Comparison of ENCODE assay signal across 21 mouse cellular contexts in genomic region chr2:154650404-154650803, GRCm38 (mm10). TPM values are rescaled to one million over a fixed set of nuclear protein-coding genes. Genes with fewer than 3 reads are reported as not detected.
DNase-seq lines count a peak whose midpoint lies in the region; ATAC-seq and TF ChIP-seq lines count a peak whose summit lies in the region.
"Had no signal": no experiment of that assay in that cellular context is flagged by ENCODE, and none has a peak within 500 bp of the region (broad histone marks: within the 10 kb centered on the region; RNA-seq: fewer than 3 reads in every experiment).

No protein-coding gene starts in this region.

- DNase-seq in hindbrain, postnatal 0 days (ENCODE audit: low spot score) = no peak
- DNase-seq in liver, embryonic 14.5 days (ENCODE audit: low read depth in 3 of 3, low spot score in 3 of 3) = no peak
- no peak for DNase-seq in liver
- no peak for DNase-seq in MEL (ENCODE audit: low read depth, low spot score)
- no peak for DNase-seq in left cerebral cortex, adult 18-20 months (ENCODE audit: low spot score in 2 of 2)
- DNase-seq in thymus, postnatal 4 days = no peak
- DNase-seq: cerebellum, adult 8-10 months; gastrocnemius, adult 2 months; heart, postnatal 4 days; left cerebral cortex, postnatal 4 days; liver, embryonic 13.5 days; thymus, adult 2 months had no signal

- TF ChIP-seq CTCF in hindbrain, postnatal 0 days (IDR thresholded peaks at IDR 0.05; ENCODE audit: low read depth) = 0 out of 2 replicates have a peak, but pooled peaks have one; percentile 12
- peak; percentile 28; the same call in 1 of the 2 replicates for TF ChIP-seq CTCF in liver, embryonic 14.5 days (IDR thresholded peaks at IDR 0.05; ENCODE audit: low read depth)
- TF ChIP-seq CTCF in MEL (IDR thresholded peaks at IDR 0.05 in 2 of 3, conservative IDR thresholded peaks at IDR 0.05 in 1 of 3; ENCODE audit: control insufficient read depth in 1 of 3, insufficient read depth in 1 of 3, low read depth in 2 of 3, low read length in 3 of 3, poor library complexity in 1 of 3, severe bottlenecking in 1 of 3) = peak; percentile 7 to 25 (median 8); a peak in 3 of 6 replicates

- H3K9ac ChIP-seq in hindbrain, postnatal 0 days (replicated peaks; ENCODE audit: low read length) = no peak overlapping the region
- no peak overlapping the region for H3K9ac ChIP-seq in hindbrain, embryonic 13.5 days
- no peak overlapping the region for H3K9ac ChIP-seq in liver, embryonic 14.5 days (replicated peaks)
- H3K9ac ChIP-seq in MEL (ENCODE audit: control insufficient read depth, low read depth, low read length, poor library complexity, severe bottlenecking) = no peak overlapping the region
- no peak overlapping the region for H3K9ac ChIP-seq in intestine, embryonic 16.5 days (ENCODE audit: low read depth, low read length)
- H3K9ac ChIP-seq: liver, embryonic 13.5 days; midbrain, embryonic 13.5 days; neural tube, embryonic 15.5 days had no signal

- H3K4me1 ChIP-seq in hindbrain, postnatal 0 days (ENCODE audit: insufficient read depth, low read length) = no peaks in the 10 kb centered on the region
- H3K4me1 ChIP-seq in hindbrain, embryonic 13.5 days (replicated peaks) = no peaks in the 10 kb centered on the region
- H3K4me1 ChIP-seq in liver, embryonic 14.5 days (replicated peaks; ENCODE audit: control insufficient read depth in 2 of 2, insufficient read depth in 2 of 2, low read length in 1 of 2) = 0 out of 4 replicates have a peak, but pooled peaks cover 0 to 3% of the 10 kb centered on the region in 2 experiments
- H3K4me1 ChIP-seq in MEL (ENCODE audit: control insufficient read depth in 1 of 2, insufficient read depth in 2 of 2, low read length in 2 of 2) = no peaks in the 10 kb centered on the region
- no peaks in the 10 kb centered on the region for H3K4me1 ChIP-seq in intestine, embryonic 16.5 days (ENCODE audit: control insufficient read depth, insufficient read depth, low read length)
- H3K4me1 ChIP-seq: neural tube, embryonic 15.5 days had no signal

- peaks cover 8% of the 10 kb centered on the region; the same call in 1 of the 2 replicates for H3K36me3 ChIP-seq in hindbrain, postnatal 0 days (ENCODE audit: insufficient read depth, low read length)
- H3K36me3 ChIP-seq in hindbrain, embryonic 13.5 days = peaks cover 14% of the 10 kb centered on the region
- H3K36me3 ChIP-seq in liver, embryonic 14.5 days (replicated peaks; ENCODE audit: control insufficient read depth, insufficient read depth, low read depth) = no peaks in the 10 kb centered on the region; the same call in 1 of the 2 replicates
- H3K36me3 ChIP-seq in MEL (ENCODE audit: control insufficient read depth in 1 of 2, insufficient read depth in 2 of 2, low read length in 2 of 2) = no peaks in the 10 kb centered on the region
- no peaks in the 10 kb centered on the region for H3K36me3 ChIP-seq in intestine, embryonic 16.5 days (ENCODE audit: control insufficient read depth, insufficient read depth, low read length)

- WGBS in hindbrain, postnatal 0 days = 76% methylated on average over 3 of the region's 3 CpGs
- WGBS in hindbrain, embryonic 13.5 days = 78% methylated on average over 3 of the region's 3 CpGs
- 71% methylated on average over 3 of the region's 3 CpGs for WGBS in liver, embryonic 14.5 days (ENCODE audit: insufficient replicate concordance)
- 79% methylated on average over 3 of the region's 3 CpGs for WGBS in intestine, embryonic 16.5 days

- H3K9me3 ChIP-seq in hindbrain, postnatal 0 days (ENCODE audit: low read length) = no peaks in the 10 kb centered on the region
- H3K9me3 ChIP-seq in hindbrain, embryonic 13.5 days = no peaks in the 10 kb centered on the region
- no peaks in the 10 kb centered on the region for H3K9me3 ChIP-seq in liver, embryonic 14.5 days (ENCODE audit: control insufficient read depth, low read length)
- no peaks in the 10 kb centered on the region for H3K9me3 ChIP-seq in MEL (replicated peaks; ENCODE audit: insufficient read depth, low read length)
- no peaks in the 10 kb centered on the region; the same call in 1 of the 2 replicates for H3K9me3 ChIP-seq in intestine, embryonic 16.5 days (ENCODE audit: control insufficient read depth, low read length)
- H3K9me3 ChIP-seq: liver, embryonic 13.5 days; midbrain, embryonic 13.5 days; neural tube, embryonic 15.5 days had no signal

- H3K27ac ChIP-seq in hindbrain, postnatal 0 days = no peak overlapping the region
- H3K27ac ChIP-seq in hindbrain, embryonic 13.5 days = no peak overlapping the region
- H3K27ac ChIP-seq in liver, embryonic 14.5 days = no peak overlapping the region
- H3K27ac ChIP-seq in MEL (ENCODE audit: control insufficient read depth, low read depth, low read length) = no peak overlapping the region
- peak overlapping the region; percentile 65; the same call in 1 of the 2 replicates for H3K27ac ChIP-seq in intestine, embryonic 16.5 days (ENCODE audit: low read length)
- H3K27ac ChIP-seq: gastrocnemius, adult 2 months; layer of hippocampus, adult 2 months; liver, embryonic 13.5 days; midbrain, embryonic 13.5 days; neural tube, embryonic 15.5 days had no signal

- TF ChIP-seq POLR2A in MEL (IDR thresholded peaks at IDR 0.05; ENCODE audit: control insufficient read depth in 1 of 2, insufficient read depth in 1 of 2, low read depth in 1 of 2, low read length in 2 of 2, poor library complexity in 1 of 2) = no peak

- no peak; the same call in 1 of the 2 replicates for TF ChIP-seq RAD21 in MEL (IDR thresholded peaks at IDR 0.05; ENCODE audit: low read depth, low read length)

- no peak overlapping the region for H3K4me2 ChIP-seq in hindbrain, postnatal 0 days (ENCODE audit: low read depth, low read length)
- no peak overlapping the region for H3K4me2 ChIP-seq in hindbrain, embryonic 13.5 days
- H3K4me2 ChIP-seq in liver, embryonic 14.5 days (ENCODE audit: low read depth) = no peak overlapping the region
- H3K4me2 ChIP-seq in intestine, embryonic 16.5 days (ENCODE audit: low read depth, low read length) = no peak overlapping the region
- H3K4me2 ChIP-seq: liver, embryonic 13.5 days; midbrain, embryonic 13.5 days; neural tube, embryonic 15.5 days had no signal

- TF ChIP-seq EP300 in liver, embryonic 14.5 days (IDR thresholded peaks at IDR 0.05; ENCODE audit: low read depth) = no peak
- no peak for TF ChIP-seq EP300 in MEL (IDR thresholded peaks at IDR 0.05; ENCODE audit: low read depth in 1 of 2, low read length in 2 of 2)

- ATAC-seq in hindbrain, postnatal 0 days = no peak
- ATAC-seq in hindbrain, embryonic 13.5 days (ENCODE audit: low FRiP score) = no peak
- ATAC-seq in liver, embryonic 14.5 days (ENCODE audit: insufficient read depth) = no peak
- ATAC-seq in intestine, embryonic 16.5 days = no peak
- ATAC-seq: midbrain, embryonic 13.5 days; Patski had no signal

- H3K27me3 ChIP-seq in hindbrain, postnatal 0 days (ENCODE audit: insufficient read depth, low read length) = no peaks in the 10 kb centered on the region
- no peaks in the 10 kb centered on the region for H3K27me3 ChIP-seq in hindbrain, embryonic 13.5 days
- H3K27me3 ChIP-seq in liver, embryonic 14.5 days (ENCODE audit: control insufficient read depth, insufficient read depth, low read length) = no peaks in the 10 kb centered on the region
- H3K27me3 ChIP-seq in MEL (ENCODE audit: control insufficient read depth in 1 of 2, insufficient read depth in 2 of 2, low read length in 2 of 2) = no peaks in the 10 kb centered on the region; a peak in 1 of 4 replicates
- H3K27me3 ChIP-seq in intestine, embryonic 16.5 days (replicated peaks; ENCODE audit: control insufficient read depth, insufficient read depth, low read length) = no peaks in the 10 kb centered on the region
- H3K27me3 ChIP-seq: liver, embryonic 13.5 days; midbrain, embryonic 13.5 days; neural tube, embryonic 15.5 days; Patski had no signal

- no peaks in the 10 kb centered on the region for H3K79me2 ChIP-seq in MEL (ENCODE audit: control insufficient read depth, insufficient read depth, low read length, poor library complexity)

- H3K4me3 ChIP-seq in hindbrain, postnatal 0 days (ENCODE audit: low read length) = no peak overlapping the region
- H3K4me3 ChIP-seq in hindbrain, embryonic 13.5 days = no peak overlapping the region
- H3K4me3 ChIP-seq in liver, embryonic 14.5 days (ENCODE audit: insufficient read depth in 1 of 2, low read depth in 2 of 2, low read length in 2 of 2) = no peak overlapping the region
- H3K4me3 ChIP-seq in MEL (ENCODE audit: control insufficient read depth in 1 of 2, insufficient read depth in 1 of 2, low read depth in 2 of 2, low read length in 2 of 2) = no peak overlapping the region
- no peak overlapping the region for H3K4me3 ChIP-seq in intestine, embryonic 16.5 days (ENCODE audit: low read length)
- H3K4me3 ChIP-seq: gastrocnemius, adult 2 months; layer of hippocampus, adult 2 months; liver, embryonic 13.5 days; midbrain, embryonic 13.5 days; myocyte; neural tube, embryonic 15.5 days had no signal

RNA-seq across cellular contexts. Expression of gene Chmp4b, which starts 1.1 kb away (rescaled TPM):
- total RNA-seq in hindbrain, postnatal 0 days (2014; rRNA removed) = 113 and 151 TPM in 2 replicates
- polyA plus RNA-seq in hindbrain, postnatal 0 days (2015; fragmentation: Nextera tagmentation; extraction: Ambion mirVana) = 35.9 and 36.5 TPM in 2 replicates
- 29.0 and 30.4 TPM in 2 replicates for polyA plus RNA-seq in hindbrain, embryonic 13.5 days (2015; fragmentation: Nextera tagmentation; extraction: Ambion mirVana)
- polyA plus RNA-seq in liver, embryonic 14.5 days (2012; rRNA removed) = 48.0 and 84.2 TPM in 2 replicates
- 8.1 and 9.1 TPM in 2 replicates for polyA plus RNA-seq in liver, embryonic 14.5 days (2014; fragmentation: Nextera tagmentation; extraction: Ambion mirVana)
- 118 TPM in 2 replicates for total RNA-seq in MEL (2012; rRNA removed)
- polyA plus RNA-seq in MEL (2012; ENCODE audit: insufficient read depth in 1 of 2, insufficient read length in 2 of 2, low read depth in 1 of 2, low replicate concordance in 2 of 2, missing spikeins in 1 of 2) = 100 to 1,000 TPM in 1 of 2 experiments, not detected in 1; 196 TPM
- polyA plus RNA-seq in intestine, embryonic 16.5 days (2015; fragmentation: Nextera tagmentation; extraction: Ambion mirVana) = 23.6 and 28.7 TPM in 2 replicates
- total RNA-seq in left cerebral cortex, adult 18-20 months (2021) = 100 to 1,000 TPM; 222 to 229 TPM

RNA-seq across cellular contexts. Expression of gene 4930519P11Rik, which starts 37.2 kb away (rescaled TPM):
- total RNA-seq in hindbrain, postnatal 0 days (2014; rRNA removed) = not detected in 2 replicates
- polyA plus RNA-seq in hindbrain, postnatal 0 days (2015; fragmentation: Nextera tagmentation; extraction: Ambion mirVana) = 0.54 TPM in 1 of 2 replicates, not detected in the other
- 0.51 TPM in 1 of 2 replicates, not detected in the other for polyA plus RNA-seq in hindbrain, embryonic 13.5 days (2015; fragmentation: Nextera tagmentation; extraction: Ambion mirVana)
- 0.35 TPM in 1 of 2 replicates, not detected in the other for polyA plus RNA-seq in liver, embryonic 14.5 days (2012; rRNA removed)
- polyA plus RNA-seq in liver, embryonic 14.5 days (2014; fragmentation: Nextera tagmentation; extraction: Ambion mirVana) = 0.32 TPM in 1 of 2 replicates, not detected in the other
- total RNA-seq in MEL (2012; rRNA removed) = not detected in 2 replicates
- under 1 TPM in 1 of 2 experiments, not detected in 1; 0.22 TPM for polyA plus RNA-seq in MEL (2012; ENCODE audit: insufficient read depth in 1 of 2, insufficient read length in 2 of 2, low read depth in 1 of 2, low replicate concordance in 2 of 2, missing spikeins in 1 of 2)
- not detected in 2 replicates for polyA plus RNA-seq in intestine, embryonic 16.5 days (2015; fragmentation: Nextera tagmentation; extraction: Ambion mirVana)
- not detected for total RNA-seq in left cerebral cortex, adult 18-20 months (2021)
- total RNA-seq: gastrocnemius, adult 2 months; granulocyte monocyte progenitor cell, adult 5-6 weeks; heart, postnatal 4 days; layer of hippocampus, adult 2 months; left cerebral cortex, postnatal 4 days had no signal
- polyA plus RNA-seq: heart, embryonic 14.5 days; liver, embryonic 13.5 days had no signal

RNA-seq across cellular contexts. Expression of gene Zfp341, which starts 37.3 kb away (rescaled TPM):
- total RNA-seq in hindbrain, postnatal 0 days (2014; rRNA removed) = 7.0 and 8.5 TPM in 2 replicates
- 1.5 and 1.6 TPM in 2 replicates for polyA plus RNA-seq in hindbrain, postnatal 0 days (2015; fragmentation: Nextera tagmentation; extraction: Ambion mirVana)
- 1.9 and 2.3 TPM in 2 replicates for polyA plus RNA-seq in hindbrain, embryonic 13.5 days (2015; fragmentation: Nextera tagmentation; extraction: Ambion mirVana)
- polyA plus RNA-seq in liver, embryonic 14.5 days (2012; rRNA removed) = 3.6 and 3.9 TPM in 2 replicates
- 1.1 and 2.2 TPM in 2 replicates for polyA plus RNA-seq in liver, embryonic 14.5 days (2014; fragmentation: Nextera tagmentation; extraction: Ambion mirVana)
- 2.0 TPM in 2 replicates for total RNA-seq in MEL (2012; rRNA removed)
- 1 to 10 TPM in 1 of 2 experiments, not detected in 1; 6.3 TPM for polyA plus RNA-seq in MEL (2012; ENCODE audit: insufficient read depth in 1 of 2, insufficient read length in 2 of 2, low read depth in 1 of 2, low replicate concordance in 2 of 2, missing spikeins in 1 of 2)
- 0.53 and 0.55 TPM in 2 replicates for polyA plus RNA-seq in intestine, embryonic 16.5 days (2015; fragmentation: Nextera tagmentation; extraction: Ambion mirVana)
- total RNA-seq in left cerebral cortex, adult 18-20 months (2021) = 10 to 100 TPM; 11.0 to 11.4 TPM

RNA-seq across cellular contexts. Expression of gene Pxmp4, which starts 46.9 kb away (rescaled TPM):
- 24.8 and 31.1 TPM in 2 replicates for total RNA-seq in hindbrain, postnatal 0 days (2014; rRNA removed)
- 21.9 and 24.1 TPM in 2 replicates for polyA plus RNA-seq in hindbrain, postnatal 0 days (2015; fragmentation: Nextera tagmentation; extraction: Ambion mirVana)
- polyA plus RNA-seq in hindbrain, embryonic 13.5 days (2015; fragmentation: Nextera tagmentation; extraction: Ambion mirVana) = 14.2 and 16.8 TPM in 2 replicates
- polyA plus RNA-seq in liver, embryonic 14.5 days (2012; rRNA removed) = 18.7 and 27.6 TPM in 2 replicates
- polyA plus RNA-seq in liver, embryonic 14.5 days (2014; fragmentation: Nextera tagmentation; extraction: Ambion mirVana) = 30.2 and 35.4 TPM in 2 replicates
- total RNA-seq in MEL (2012; rRNA removed) = 5.9 and 6.8 TPM in 2 replicates
- 10 to 100 TPM in 1 of 2 experiments, not detected in 1; 12.2 TPM for polyA plus RNA-seq in MEL (2012; ENCODE audit: insufficient read depth in 1 of 2, insufficient read length in 2 of 2, low read depth in 1 of 2, low replicate concordance in 2 of 2, missing spikeins in 1 of 2)
- polyA plus RNA-seq in intestine, embryonic 16.5 days (2015; fragmentation: Nextera tagmentation; extraction: Ambion mirVana) = 41.2 and 41.9 TPM in 2 replicates
- total RNA-seq in left cerebral cortex, adult 18-20 months (2021) = 10 to 100 TPM in 1 of 2 experiments, 1 to 10 TPM in 1; 9.5 to 12.3 TPM
